ENCODE assay signal across 9 mouse cellular contexts in genomic region chr2:133724310-133724709, GRCm38 (mm10).
A peak's percentile ranks its signal among the peaks of the same experiment; 100 is the strongest.
DNase-seq lines count a peak whose midpoint lies in the region; ATAC-seq and TF ChIP-seq lines count a peak whose summit lies in the region.
"Had no signal": no experiment of that assay in that cellular context is flagged by ENCODE, and none has a peak within 500 bp of the region (broad histone marks: within the 10 kb centered on the region; RNA-seq: fewer than 3 reads in every experiment).

No protein-coding gene starts in this region.

- ATAC-seq in liver, embryonic 12.5 days = no peak

- no peaks in the 10 kb centered on the region for H3K4me1 ChIP-seq in liver, adult 2 months (ENCODE audit: control insufficient read depth, insufficient read depth, low read length)
- H3K4me1 ChIP-seq in liver, embryonic 12.5 days = no peaks in the 10 kb centered on the region

- H3K4me2 ChIP-seq in liver, embryonic 12.5 days = no peak overlapping the region

- no peak overlapping the region for H3K4me3 ChIP-seq in liver, adult 2 months (ENCODE audit: insufficient read depth, low read depth, low read length)
- H3K4me3 ChIP-seq in liver, embryonic 12.5 days = no peak overlapping the region
- no peak overlapping the region for H3K4me3 ChIP-seq in left cerebral cortex, adult 2 months
- H3K4me3 ChIP-seq: myocyte had no signal

- no peaks in the 10 kb centered on the region for H3K36me3 ChIP-seq in liver, adult 2 months (ENCODE audit: control insufficient read depth, insufficient read depth, low read length)
- no peaks in the 10 kb centered on the region for H3K36me3 ChIP-seq in liver, embryonic 12.5 days

- 67% methylated on average over 7 of the region's 7 CpGs for WGBS in liver, adult 2 months
- 64% methylated on average over 7 of the region's 7 CpGs for WGBS in liver, embryonic 12.5 days (ENCODE audit: insufficient replicate concordance)

- intact Hi-C loops in left cerebral cortex, adult 2 months (cut with DNase I) = loop anchor here (1.0 to 5.0 kb wide), 2 partner anchors 107 to 174 kb away; no protein-coding TSS in a partner anchor
- intact Hi-C loops in heart, postnatal 14 days (cut with DNase I) = loop anchor here (2.0 kb wide), 1 partner anchor 174 kb away; no protein-coding TSS in a partner anchor

- H3K9me3 ChIP-seq in liver, embryonic 12.5 days (replicated peaks) = no peaks in the 10 kb centered on the region

- no peak overlapping the region for H3K9ac ChIP-seq in liver, adult 2 months (ENCODE audit: low read depth, low read length)
- H3K9ac ChIP-seq in liver, embryonic 12.5 days = no peak overlapping the region

- DNase-seq in liver, adult 2 months (ENCODE audit: extremely low read depth, low read depth, low spot score) = peak; percentile 24
- peak; percentile 31 to 55 for DNase-seq in adrenal gland, postnatal 36 days
- DNase-seq in frontal cortex, postnatal 36 days (ENCODE audit: low spot score in 2 of 2) = peak; percentile 31 to 49
- peak; percentile 17 to 26 for DNase-seq in left cerebral cortex, adult 2 months (ENCODE audit: extremely low spot score in 1 of 2, low spot score in 2 of 2)
- DNase-seq in right cerebral cortex, postnatal 14 days = peak; percentile 9
- DNase-seq in heart, postnatal 14 days = no peak
- DNase-seq in thymus, postnatal 14 days = no peak

- TF ChIP-seq CTCF in liver, adult 2 months (IDR thresholded peaks at IDR 0.05; ENCODE audit: low read depth, low read length) = peak; percentile 32; the same call in 1 of the 2 replicates
- peak; percentile 62 for TF ChIP-seq CTCF in left cerebral cortex, adult 2 months (IDR thresholded peaks at IDR 0.05)

- peaks cover 3% of the 10 kb centered on the region; the same call in 1 of the 2 replicates for H3K27me3 ChIP-seq in liver, adult 2 months (ENCODE audit: control insufficient read depth, insufficient read depth, low read length)
- H3K27me3 ChIP-seq in liver, embryonic 12.5 days (replicated peaks) = 0 out of 2 replicates have a peak, but pooled peaks cover 12% of the 10 kb centered on the region

- H3K79me2 ChIP-seq in liver, adult 2 months (ENCODE audit: control insufficient read depth, insufficient read depth, low read length) = no peaks in the 10 kb centered on the region

- H3K27ac ChIP-seq in liver, adult 2 months (replicated peaks; ENCODE audit: insufficient read depth, low read depth, low read length) = no peak overlapping the region
- no peak overlapping the region for H3K27ac ChIP-seq in liver, embryonic 12.5 days
- H3K27ac ChIP-seq in left cerebral cortex, adult 2 months = no peak overlapping the region

- no peak for TF ChIP-seq POLR2A in liver, adult 2 months (IDR thresholded peaks at IDR 0.05; ENCODE audit: extremely low read depth, insufficient read depth, low read length)

Comparison
In these comparisons a context has a peak if more than half of its experiments do, and no peak if none do; other contexts are left out.
1. DNase-seq: peak in liver, adult 2 months (single experiment), adrenal gland, postnatal 36 days (2 of 2), frontal cortex, postnatal 36 days (2 of 2), left cerebral cortex, adult 2 months (2 of 2) and right cerebral cortex, postnatal 14 days (single experiment); none in heart, postnatal 14 days (0 of 2) and thymus, postnatal 14 days (single experiment).